Mouse (Mus musculus) heart, embryonic 16.5 days (tissue): Measurements from ENCODE around the gene Cnga1. TPM values are rescaled to one million over a fixed set of nuclear protein-coding genes. Genes with fewer than 3 reads are reported as not detected.

Source experiments
- polyA plus RNA-seq: library from polyadenylated mRNA; unstranded; fragments of >200 nt; fragmentation: Nextera tagmentation; extraction: Ambion mirVana; gene quantifications from 2 replicates; pipeline ENCODE4 v1.2.1, GENCODE M21; 2015

The Cnga1 gene
- polyA plus RNA-seq, 1 experiment from 2014 or later = not detected

Other genes with a start within 250 kb of the Cnga1 start
- gene Corin, start 139.8 kb downstream of the Cnga1 start, polyA plus RNA-seq = 46.0 and 53.0 TPM in 2 replicates
- gene Nfxl1, start 84.6 kb downstream of the Cnga1 start, polyA plus RNA-seq = 7.3 and 8.3 TPM in 2 replicates
- gene Zar1, start 63.0 kb downstream of the Cnga1 start, polyA plus RNA-seq = 0.12 TPM in 1 of 2 replicates, not detected in the other
- 0.21 TPM in 1 of 2 replicates, not detected in the other for gene Gm5868, start 56.7 kb downstream of the Cnga1 start, polyA plus RNA-seq
- gene Nipal1, start 3.5 kb upstream of the Cnga1 start, polyA plus RNA-seq = 0.31 and 0.43 TPM in 2 replicates
- 0.56 and 2.0 TPM in 2 replicates for gene Txk, start 108.5 kb upstream of the Cnga1 start, polyA plus RNA-seq
- gene Tec, start 224.2 kb upstream of the Cnga1 start, polyA plus RNA-seq = 17.9 and 23.0 TPM in 2 replicates